Mouse (Mus musculus): ENCODE data around the gene Sfxn4. TPM values are rescaled to one million over a fixed set of nuclear protein-coding genes. Genes with fewer than 3 reads are reported as not detected.

Gene Sfxn4
- total RNA-seq (2017), result 0.86 to 2.1 TPM (median 1.3 TPM) in 3 replicates

DNA sequence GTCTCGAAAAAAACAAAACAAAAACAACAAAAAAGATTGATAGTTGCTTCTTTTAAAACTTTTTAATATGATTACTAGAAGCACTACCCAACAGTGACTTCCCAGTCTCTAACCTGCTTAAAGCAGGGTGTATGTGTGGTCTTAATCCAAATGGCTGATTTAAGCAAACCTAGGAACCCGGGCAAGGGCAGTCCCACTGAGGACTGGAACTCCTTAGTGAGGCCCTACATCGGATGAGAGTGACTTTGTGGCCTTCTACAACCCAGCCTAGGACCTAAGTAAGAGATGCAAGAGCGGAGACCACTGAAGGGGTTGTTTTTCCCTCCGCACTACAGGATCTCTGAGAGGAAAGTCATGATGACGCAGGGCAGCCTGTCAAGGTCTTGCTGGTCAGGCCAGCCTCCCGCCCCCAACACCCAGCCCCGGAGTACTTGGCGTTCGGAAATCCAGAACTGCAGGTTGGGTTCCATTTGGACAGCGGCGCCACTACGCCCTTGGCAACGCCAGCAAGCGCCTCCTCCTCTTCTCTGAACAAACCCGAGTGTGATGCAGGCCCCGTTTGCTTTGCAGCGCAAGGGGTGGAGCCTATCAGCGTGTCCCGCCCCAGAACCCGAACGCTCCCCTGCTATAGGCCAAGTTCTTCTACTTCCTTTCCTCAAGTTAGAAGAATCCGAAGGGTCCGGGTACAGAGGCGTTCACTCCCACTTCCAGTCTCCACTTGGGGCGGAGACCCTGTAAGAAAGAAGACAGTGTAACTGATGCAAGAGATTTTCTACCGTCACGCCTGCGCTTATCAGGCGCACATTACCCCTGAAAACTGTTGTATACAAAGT is at the start of gene Sfxn4:
TSS of gene Sfxn4 (minus strand) at position 612 of the 833 bp plus-strand sequence.
- ATAC-seq (replicated peaks; ENCODE audit: insufficient number of reproducible peaks, low FRiP score, low TSS enrichment, poor library complexity, severe bottlenecking), result peak; percentile 100

DNA sequence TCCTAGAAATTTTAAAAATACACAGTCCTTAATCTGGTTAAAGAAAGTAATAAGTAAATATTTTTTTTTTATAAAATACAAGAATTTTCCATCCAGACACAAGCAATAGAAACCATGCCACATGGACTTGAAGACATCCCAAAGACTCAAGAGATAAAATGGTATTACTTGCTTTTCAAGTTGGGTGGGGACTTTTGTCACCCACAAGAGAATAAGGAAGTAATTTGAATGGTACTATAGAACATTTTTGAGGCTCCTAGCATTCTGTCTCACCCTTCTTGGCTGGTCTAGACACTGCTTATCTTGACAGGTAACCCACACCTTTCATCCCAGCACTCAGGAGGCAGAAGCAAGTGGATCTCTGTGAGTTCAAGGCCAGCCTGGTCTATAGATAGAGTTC is 49.0 kb upstream of the Sfxn4 start:
- no peak for ATAC-seq (replicated peaks; ENCODE audit: insufficient number of reproducible peaks, low FRiP score, low TSS enrichment, poor library complexity, severe bottlenecking)

DNA sequence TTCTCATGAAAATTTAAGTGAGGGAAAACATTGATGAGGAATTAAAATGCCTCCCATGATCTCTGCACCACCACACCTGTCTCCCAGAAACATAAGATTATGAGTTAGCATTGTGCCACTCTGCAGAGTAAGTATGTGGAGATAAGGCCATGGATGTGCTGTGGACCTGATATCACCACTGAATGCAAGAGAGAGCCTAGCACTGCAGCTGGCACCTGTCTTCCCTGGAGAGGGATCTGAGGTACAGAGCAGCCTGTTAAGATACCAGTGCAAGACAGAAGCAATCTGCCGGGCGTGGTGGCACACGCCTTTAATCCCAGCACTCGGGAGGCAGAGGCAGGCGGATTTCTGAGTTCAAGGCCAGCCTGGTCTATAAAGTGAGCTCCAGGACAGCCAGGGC is 44.2 kb upstream of the Sfxn4 start:
- ATAC-seq (replicated peaks; ENCODE audit: insufficient number of reproducible peaks, low FRiP score, low TSS enrichment, poor library complexity, severe bottlenecking), result no peak

DNA sequence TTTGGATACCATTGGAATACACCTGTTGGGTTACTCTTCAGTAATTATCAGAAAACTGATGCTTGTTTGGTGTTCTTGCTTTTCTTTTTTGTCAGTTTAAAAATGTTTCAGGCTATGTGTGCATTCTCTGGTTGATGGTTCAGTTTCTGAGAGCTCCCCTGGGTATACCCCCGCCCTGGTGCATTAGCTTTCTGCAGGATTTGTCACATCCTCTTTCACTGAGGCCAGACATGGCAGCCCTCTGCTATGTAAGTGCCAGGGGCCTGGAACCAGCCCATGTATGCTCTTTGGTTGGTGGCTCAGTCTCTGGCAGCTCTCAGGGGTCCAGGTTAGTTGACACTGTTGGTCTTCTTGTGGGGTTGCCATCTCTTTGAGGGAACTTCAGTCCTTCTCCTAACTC is 42.7 kb upstream of the Sfxn4 start:
- no peak for ATAC-seq (replicated peaks; ENCODE audit: insufficient number of reproducible peaks, low FRiP score, low TSS enrichment, poor library complexity, severe bottlenecking)

DNA sequence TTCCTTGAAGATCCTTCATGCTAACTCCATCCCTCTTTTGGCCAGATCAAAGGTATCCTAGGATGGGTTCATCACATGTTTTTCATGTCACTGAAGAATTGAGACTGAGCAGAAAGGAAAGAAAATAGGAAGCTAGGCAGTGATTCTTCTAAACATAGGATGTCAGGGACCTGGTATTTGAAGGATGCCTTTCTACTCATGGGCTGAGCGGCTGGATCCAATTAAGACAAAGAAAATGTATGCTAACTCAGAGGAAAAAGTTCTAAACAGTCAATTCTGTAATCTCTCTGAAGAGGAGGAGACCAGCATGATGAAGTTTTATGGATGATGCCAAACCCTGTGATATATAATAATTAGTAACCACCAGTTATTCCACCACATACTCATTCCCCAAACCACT is 41.9 kb upstream of the Sfxn4 start:
- ATAC-seq (replicated peaks; ENCODE audit: insufficient number of reproducible peaks, low FRiP score, low TSS enrichment, poor library complexity, severe bottlenecking), result no peak

DNA sequence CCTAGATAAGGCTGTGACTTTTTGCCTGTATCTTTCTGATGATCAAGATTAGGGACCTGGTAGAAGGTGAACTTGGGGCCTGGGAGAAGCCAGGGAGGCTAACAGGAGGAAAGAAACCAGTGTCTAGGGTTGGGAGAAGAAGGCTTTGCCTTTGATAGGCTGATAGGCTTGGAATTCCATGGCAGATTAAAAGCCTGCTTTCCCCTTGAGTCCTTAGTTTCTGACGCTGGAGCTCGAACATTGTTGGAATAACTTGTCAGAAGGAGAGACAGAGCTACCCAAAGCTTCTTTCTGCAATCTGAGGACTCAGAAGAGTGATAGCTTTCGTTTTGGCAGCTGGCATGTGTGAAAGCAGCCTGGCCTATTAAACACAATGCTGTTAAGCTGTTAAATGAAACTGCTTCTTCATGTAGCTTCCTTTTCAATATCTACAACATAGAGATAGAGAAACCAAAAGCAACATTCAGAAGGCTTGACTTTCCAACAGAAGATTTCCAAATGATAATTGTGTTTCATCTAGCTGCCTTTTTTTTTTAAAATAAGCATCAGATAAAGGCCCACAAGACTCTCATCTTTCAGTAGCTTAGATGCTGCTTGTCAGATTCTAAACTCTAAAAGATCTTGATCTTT is 34.1 kb upstream of the Sfxn4 start:
- no peak for ATAC-seq (replicated peaks; ENCODE audit: insufficient number of reproducible peaks, low FRiP score, low TSS enrichment, poor library complexity, severe bottlenecking)

DNA sequence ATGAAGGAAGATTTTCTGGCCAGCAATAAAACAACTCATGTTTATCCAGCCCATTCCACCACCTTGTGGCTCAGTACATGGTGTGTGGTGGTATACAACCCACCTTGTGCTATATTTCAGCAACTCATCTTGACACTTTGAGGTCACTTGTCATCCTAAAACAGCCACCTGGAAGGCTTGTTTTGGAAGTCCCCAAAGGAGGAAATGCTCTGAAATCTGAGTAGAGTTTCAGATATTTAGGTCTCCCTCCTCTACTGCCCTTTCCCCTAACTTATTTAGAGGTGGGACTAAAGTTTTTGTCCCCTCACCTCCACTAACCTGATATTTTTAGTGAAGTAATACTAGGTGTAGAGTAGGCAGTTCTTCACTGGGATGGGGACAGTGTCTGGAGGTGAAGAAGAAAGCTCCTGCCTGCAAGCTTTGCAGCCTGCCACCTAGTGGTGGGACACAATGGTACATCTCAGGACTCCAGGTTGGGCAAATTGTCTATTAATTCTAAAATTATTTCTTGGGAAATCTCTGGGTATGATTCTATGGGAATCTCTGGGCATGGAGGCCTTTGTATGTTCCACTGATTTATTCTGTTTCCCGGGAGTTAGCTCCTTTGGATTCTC is 30.8 kb upstream of the Sfxn4 start:
- ATAC-seq (replicated peaks; ENCODE audit: insufficient number of reproducible peaks, low FRiP score, low TSS enrichment, poor library complexity, severe bottlenecking), result no peak

DNA sequence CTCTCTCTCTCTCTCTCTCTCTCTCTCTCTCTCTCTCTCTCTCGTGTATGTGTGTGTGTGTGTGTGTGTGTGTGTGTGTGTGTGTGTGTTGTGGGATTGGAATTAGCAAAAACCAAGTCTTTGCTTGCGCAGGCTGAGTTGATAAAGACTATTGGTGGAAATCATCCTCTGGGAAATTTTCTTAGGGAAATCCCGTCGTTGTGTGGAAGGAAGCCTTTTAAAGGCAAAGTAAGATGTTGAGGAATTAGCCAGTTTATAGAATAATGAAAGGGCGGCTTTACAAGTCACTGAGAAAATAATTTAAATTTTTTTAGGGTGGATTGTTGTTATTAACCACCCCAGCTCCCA is 29.8 kb upstream of the Sfxn4 start:
- ATAC-seq (replicated peaks; ENCODE audit: insufficient number of reproducible peaks, low FRiP score, low TSS enrichment, poor library complexity, severe bottlenecking), result no peak

DNA sequence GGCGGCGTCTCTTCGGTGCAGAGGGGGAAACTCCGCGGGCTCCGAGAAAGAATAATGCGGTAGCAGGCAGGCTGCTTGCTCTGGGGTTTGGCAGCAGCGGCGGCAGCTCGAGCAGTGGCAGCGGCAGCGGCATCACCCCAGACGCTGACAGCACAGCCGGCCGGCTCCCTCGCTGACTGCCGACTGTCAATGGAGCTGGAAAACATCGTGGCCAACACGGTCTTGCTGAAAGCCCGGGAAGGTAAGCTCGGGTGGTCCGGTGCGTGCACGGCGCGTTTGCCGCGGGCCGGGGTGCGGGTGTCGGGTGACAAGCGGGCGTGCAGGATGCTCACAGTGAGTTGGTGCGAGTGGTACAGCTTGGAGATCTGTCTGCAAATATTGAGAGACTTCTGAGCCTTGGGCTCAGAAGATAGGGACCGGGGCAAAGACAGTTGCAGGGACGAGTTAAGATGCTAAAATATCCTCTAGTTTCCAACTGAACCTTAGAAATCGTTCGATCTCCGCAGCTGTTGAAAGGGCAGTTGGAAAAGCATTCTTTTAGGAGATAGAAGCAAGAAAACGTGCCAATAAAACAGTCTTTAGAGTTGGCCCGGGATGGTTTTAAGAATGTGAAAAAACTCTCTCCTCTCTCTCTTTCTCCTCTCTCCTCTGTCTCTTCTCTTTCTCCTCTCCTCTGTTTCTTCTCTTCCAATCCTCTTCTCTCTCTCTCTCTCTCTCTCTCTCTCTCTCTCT is 29.3 kb upstream of the Sfxn4 start:
- no peak; the same call in 1 of the 2 replicates for ATAC-seq (replicated peaks; ENCODE audit: insufficient number of reproducible peaks, low FRiP score, low TSS enrichment, poor library complexity, severe bottlenecking)

DNA sequence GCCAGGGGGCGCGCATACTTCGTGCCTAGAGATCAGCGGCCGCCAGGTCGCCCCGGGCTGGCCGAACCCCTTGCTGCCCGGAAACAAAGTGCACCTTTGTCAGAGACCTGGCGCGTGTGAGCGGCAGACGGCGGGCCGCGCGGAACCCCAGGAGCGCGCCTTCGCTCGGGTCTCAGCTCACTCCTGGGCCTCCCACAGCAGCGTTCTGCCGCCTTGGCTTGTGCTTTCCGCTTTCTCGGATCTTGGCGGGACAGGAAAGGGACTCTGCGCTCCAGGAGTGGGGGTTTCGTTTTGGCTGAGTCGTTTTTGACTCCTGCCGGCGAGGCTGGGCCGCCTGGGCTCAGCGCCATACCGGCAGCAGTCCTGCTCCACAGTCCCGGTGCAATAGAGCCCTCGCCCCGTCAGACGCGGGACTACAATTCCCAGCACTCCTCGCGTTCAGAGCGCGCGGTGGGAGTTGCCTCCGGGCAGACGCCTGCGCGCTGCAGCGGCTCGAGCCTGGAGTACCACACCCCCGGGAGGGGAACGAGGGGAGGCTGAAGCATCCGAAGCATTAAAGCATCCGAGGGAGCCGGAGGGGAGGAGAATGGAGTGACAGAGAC is 28.5 kb upstream of the Sfxn4 start, which contains the start of gene Grk5:
TSS of gene Grk5 (plus strand) at position 36 of the 602 bp plus-strand sequence.
- ATAC-seq (replicated peaks; ENCODE audit: insufficient number of reproducible peaks, low FRiP score, low TSS enrichment, poor library complexity, severe bottlenecking), result peak; percentile 89

DNA sequence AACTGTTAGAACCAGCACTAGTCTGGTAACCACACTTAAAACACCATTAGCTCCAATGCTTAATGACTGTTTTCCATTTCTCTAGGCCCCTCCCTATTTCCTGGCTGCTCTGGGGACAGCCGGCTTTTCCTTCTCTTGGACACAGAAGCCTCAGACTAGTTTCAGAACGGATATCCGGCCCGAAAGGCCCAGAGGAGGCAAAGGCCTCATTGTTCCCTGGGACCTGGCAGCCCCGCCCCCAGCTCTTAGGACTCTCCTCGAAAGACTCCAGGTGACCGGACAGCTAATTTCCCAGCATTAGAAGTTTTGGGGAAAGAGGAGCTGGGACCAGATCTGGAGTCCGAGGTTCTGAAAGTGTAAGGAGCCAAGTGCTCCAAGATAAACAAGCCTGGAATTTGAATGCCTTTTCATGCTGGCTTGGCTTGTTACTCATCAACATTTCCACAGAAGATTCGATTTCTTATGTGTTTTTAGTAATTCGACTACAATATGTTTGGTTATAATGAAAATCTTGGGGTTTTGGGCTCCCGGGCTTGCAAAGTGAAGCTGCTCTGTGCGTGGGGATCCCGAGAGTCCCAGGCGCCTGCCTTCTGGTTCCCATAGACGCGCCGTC is 27.9 kb upstream of the Sfxn4 start:
- no peak for ATAC-seq (replicated peaks; ENCODE audit: insufficient number of reproducible peaks, low FRiP score, low TSS enrichment, poor library complexity, severe bottlenecking)

DNA sequence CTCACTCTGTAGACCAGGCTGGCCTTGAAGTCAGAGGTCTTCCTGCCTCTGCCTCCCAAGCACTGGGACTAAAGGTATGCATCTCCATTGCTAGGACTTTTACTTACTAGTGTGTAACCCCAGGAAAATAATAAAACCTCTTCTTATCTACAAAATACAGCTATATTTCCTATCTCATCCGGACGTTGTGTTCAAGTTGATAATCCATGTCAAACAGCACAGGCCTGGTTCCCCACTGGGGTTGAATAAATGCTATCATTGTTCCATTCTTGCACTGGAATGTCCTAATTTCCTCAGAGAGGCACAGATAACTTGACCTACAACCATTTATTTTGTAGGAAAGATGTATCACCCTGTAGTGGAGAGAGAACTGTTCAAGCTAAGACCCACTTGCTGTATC is 26.4 kb upstream of the Sfxn4 start:
- no peak for ATAC-seq (replicated peaks; ENCODE audit: insufficient number of reproducible peaks, low FRiP score, low TSS enrichment, poor library complexity, severe bottlenecking)

DNA sequence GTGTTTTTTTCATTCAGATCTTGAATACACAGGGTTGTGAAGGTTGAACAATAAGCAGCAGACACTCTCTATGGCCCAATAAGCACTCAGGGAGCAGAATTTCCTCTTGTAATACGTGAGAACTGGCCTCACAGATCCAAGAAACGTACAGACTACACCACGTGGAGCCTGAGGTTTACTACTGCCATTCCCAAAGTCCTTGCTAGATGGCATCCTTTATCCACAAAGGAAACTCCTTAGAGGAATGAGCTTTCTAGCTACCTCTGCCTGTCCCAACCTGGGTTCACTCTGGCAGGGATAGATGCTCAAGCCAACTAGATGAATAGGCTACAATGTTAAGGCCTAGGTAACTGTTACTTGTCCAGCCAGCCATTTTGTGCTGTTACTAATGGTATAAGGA is 21.9 kb upstream of the Sfxn4 start:
- ATAC-seq (replicated peaks; ENCODE audit: insufficient number of reproducible peaks, low FRiP score, low TSS enrichment, poor library complexity, severe bottlenecking), result no peak

DNA sequence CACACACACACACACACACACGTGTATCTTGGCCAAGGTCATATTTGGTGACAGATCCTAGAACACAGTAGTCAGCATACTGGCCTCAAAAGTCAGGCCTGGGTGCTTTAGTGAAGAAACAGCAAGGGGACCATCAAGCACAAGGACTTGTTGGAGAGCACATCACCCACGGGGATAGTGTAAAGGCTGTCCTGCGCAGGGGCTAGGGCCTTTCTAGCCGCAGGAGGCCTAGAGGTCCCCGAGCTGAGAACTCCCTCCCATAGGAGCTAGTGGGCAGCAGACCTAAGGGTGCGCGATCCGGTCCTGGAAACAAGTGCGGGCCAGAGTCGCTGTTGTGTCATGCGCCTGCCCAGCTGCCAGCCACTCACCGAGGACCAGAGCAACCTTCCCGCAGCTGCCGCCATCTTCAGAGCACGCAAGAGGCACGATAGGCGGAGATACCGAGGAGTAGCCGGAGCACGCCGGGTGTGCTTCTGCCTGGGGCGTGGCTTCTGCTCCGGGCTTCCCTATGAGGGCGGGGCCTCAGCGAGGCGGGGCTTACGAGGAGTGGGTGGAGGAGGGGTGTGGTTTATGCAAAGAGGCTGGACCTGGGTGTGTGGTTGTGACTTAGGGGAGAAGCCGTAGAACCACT is 12.9 kb upstream of the Sfxn4 start, which contains the start of gene Prdx3:
TSS of gene Prdx3 (minus strand) at position 493 of the 631 bp plus-strand sequence.
- peak; percentile 100 for ATAC-seq (replicated peaks; ENCODE audit: insufficient number of reproducible peaks, low FRiP score, low TSS enrichment, poor library complexity, severe bottlenecking)

DNA sequence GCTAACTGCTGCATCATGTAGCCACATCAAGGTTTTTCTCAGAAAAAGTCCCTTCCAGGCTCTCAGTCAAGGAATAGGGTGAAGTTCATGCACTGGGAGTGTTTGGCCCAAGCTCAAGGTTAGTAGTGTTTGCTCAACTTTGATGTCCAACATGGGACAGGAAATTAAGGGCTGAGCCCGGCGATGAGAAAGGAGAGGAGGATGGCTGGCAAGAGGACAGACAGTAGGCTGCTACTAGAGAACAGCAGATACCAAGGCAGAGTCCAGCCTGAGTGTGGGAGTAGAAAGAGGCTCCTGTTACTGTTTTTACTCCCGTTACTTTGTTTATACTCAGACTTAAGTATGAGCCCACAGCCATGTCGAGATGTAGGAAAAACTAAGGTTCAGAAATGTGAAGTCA is 12.2 kb upstream of the Sfxn4 start:
- no peak for ATAC-seq (replicated peaks; ENCODE audit: insufficient number of reproducible peaks, low FRiP score, low TSS enrichment, poor library complexity, severe bottlenecking)

DNA sequence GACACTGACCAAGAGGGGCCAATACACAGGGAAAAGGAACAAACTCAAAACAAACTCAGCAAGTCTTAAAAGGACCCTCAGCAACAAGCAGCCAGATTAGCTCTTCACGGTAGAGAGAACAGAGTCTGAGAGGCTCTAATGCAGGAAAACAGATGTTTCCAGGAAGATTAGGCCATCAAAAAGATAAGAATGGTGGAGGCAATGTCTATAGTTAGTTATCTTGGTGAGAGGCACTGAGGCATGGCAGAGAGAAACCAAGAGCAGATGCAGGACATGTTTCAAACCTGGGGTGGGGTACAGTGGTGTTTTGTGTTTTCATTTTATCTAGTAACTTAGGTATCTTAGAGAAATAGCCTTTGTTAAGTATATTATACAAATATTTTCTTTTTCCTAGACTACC is 11.0 kb upstream of the Sfxn4 start:
- no peak for ATAC-seq (replicated peaks; ENCODE audit: insufficient number of reproducible peaks, low FRiP score, low TSS enrichment, poor library complexity, severe bottlenecking)

DNA sequence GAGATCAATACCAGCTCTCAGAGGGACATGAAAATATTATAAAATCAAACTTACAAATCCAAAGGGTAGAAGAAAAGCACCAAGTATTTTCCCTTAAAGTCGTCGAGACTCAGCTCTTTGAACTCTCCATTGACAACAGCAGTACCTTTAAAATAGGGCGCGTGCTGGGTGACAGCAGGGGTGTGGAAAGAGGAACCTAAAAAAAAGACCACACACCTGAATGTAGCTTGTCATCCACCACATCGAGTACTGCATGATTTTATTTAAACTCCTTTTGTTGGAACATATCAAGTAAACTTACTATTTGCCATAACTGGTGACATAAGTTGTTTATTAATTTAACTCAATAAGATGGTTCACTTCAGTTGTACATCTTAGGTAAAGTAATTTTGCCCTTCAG is 10.1 kb upstream of the Sfxn4 start:
- ATAC-seq (replicated peaks; ENCODE audit: insufficient number of reproducible peaks, low FRiP score, low TSS enrichment, poor library complexity, severe bottlenecking), result no peak

DNA sequence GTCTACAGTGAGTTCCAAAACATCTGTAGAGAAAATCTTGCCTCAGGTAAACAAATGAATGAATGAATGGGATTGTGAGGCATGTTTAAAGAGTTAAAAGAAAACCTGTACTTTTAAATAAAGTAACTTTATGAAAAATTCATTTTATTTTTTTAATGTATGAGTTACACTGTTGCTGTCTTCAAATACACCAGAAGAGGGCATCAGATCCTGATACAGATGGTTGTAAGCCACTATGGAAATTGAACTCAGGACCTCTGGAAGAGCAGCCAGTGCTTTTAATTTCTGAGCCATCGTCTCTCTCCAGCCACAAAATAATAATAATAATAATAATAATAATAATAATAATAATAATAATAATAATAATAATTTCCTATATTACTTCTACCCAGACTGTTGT is 9.2 kb upstream of the Sfxn4 start:
- no peak for ATAC-seq (replicated peaks; ENCODE audit: insufficient number of reproducible peaks, low FRiP score, low TSS enrichment, poor library complexity, severe bottlenecking)

All from monocyte, adult 5-6 weeks (primary cell).